Mouse (Mus musculus): ENCODE data around the gene Rnf2.

- TF ChIP-seq POLR2A (IDR thresholded peaks at IDR 0.05; ENCODE audit: insufficient read depth, low read depth, low read length) (no peak; the same call in 1 of the 2 replicates), CTCF (IDR thresholded peaks at IDR 0.05; ENCODE audit: insufficient read depth, low read depth, low read length) (no peak)
Measured at GRCm38 (mm10) chr1:151500531-151501361, at the start of gene Rnf2.
